Mouse (Mus musculus) c-Kit-positive CD71-negative TER-119-negative erythroid progenitor cells, embryonic 14.5 days (primary cell): ENCODE results near the gene Glrb.
A peak's percentile ranks its signal among the peaks of the same experiment; 100 is the strongest.

ENCODE experiments used
- DNase-seq: peaks from one replicate; pipeline ENCODE4 v3.0.0-alpha.2; 2013; ENCODE audit warnings: low read depth

The Glrb gene

DNA sequence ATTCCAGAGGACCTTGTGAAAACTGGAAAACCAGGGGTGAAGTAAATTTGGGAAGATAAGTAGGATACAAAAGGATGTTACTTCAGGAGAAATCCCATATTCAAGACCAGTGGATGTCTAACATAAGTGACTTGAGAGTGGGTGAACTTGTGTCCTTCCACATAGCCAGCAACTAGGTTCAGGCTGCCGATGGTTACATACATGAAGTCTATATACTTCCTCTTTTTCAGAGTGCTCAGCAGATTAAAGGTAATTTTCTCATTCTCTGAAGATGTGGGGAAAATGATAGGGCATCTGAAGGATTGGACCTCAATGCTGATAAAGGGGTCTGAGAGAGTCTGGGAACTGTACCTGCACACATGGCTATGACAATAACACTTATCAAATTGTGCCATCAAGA is 89.5 kb downstream of the Glrb start:
- no peak for DNase-seq

GRCm38 (mm10) chr3:80818619-80819018 is 94.8 kb downstream of the Glrb start:
- no peak for DNase-seq

DNA sequence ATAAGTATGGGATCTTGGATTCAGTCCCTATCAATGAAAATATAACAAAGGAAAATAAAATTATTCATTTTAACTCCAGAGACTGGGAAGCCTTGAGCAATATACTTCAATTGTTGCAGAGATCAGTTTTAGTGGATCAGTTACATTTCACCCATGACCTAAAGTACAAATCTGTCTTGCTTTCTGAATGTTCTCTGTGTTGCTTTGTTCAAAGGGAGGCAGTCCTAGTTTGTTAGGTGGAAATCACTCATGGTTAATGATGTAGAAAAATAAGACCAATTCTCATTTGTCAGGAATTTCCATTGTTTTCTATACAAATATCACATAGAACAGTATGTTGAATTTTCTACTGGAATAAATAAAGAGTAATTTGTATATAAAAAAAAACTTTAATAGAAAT is 99.7 kb downstream of the Glrb start:
- DNase-seq = no peak

- no peak for DNase-seq
These were observed 101.2 kb downstream of the Glrb start for GRCm38 (mm10) chr3:80812237-80812636.

- no peak for DNase-seq
These were observed 108.1 kb downstream of the Glrb start for GRCm38 (mm10) chr3:80805327-80805726.

- no peak for DNase-seq
These were observed 109.6 kb downstream of the Glrb start for GRCm38 (mm10) chr3:80803811-80804210.

GRCm38 (mm10) chr3:80803211-80803610 is 110.2 kb downstream of the Glrb start:
- DNase-seq = no peak

DNA sequence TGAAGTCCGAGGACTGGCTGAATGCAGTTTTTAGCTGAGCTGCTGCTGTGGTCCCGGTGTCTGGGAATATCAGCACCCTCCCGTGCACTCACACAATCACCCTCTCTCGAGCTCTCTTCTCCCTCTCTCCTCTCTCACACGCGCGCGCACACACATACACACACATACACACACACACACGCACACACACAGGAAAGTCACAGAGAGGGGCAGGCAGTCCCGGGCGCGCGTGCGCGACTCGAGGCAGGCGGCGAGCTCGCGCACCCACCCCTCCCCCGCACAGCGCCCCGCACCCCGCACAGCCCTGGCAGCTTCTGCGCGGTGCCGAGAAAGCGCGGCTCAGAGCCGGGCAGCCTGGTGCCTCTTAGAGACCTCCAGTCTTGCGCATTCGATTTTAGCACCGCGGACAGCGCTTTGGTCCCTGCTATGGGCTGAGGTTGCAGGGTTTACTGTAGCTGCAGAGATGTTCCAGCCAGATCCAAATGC is 110.8 kb downstream of the Glrb start, which contains the start of gene Gria2:
Gria2 (minus strand) TSS at position 240 of the 486 bp plus-strand sequence.
- DNase-seq = peak; percentile 43

DNA sequence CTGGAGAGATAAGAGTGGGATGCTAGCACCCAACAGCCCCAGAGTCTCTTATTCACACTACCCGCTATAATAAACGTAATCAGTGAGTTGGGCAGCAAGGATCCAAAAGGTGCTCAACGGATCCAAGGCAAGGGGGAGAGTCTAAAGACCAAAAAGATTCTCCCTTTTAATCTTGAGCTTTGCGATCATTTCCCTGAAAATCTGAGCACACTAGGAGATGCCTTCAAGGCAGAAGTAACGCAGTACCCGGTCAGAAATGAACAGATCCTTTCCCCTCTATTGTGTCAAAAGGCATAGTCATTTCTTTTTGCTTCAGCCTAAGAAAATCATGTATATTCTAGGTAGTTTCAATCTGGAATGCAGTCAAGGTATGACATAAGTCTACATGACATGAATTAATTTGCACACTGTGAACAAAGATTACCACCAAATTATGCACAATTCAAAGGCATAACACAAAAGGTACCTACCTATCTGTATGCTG is 111.6 kb downstream of the Glrb start:
- DNase-seq = no peak

GRCm38 (mm10) chr3:80800995-80801826 is 112.2 kb downstream of the Glrb start:
- DNase-seq = no peak

GRCm38 (mm10) chr3:80800299-80800994 is 113.0 kb downstream of the Glrb start:
- peak; percentile 28 for DNase-seq

GRCm38 (mm10) chr3:80797935-80798334 is 115.5 kb downstream of the Glrb start:
- DNase-seq = no peak

GRCm38 (mm10) chr3:80796764-80797163 is 116.7 kb downstream of the Glrb start:
- DNase-seq = no peak

GRCm38 (mm10) chr3:80795284-80795683 is 118.2 kb downstream of the Glrb start:
- no peak for DNase-seq
